Mouse (Mus musculus) frontal cortex, postnatal 14 days (tissue): ENCODE data around the gene Gm45837.

ENCODE experiments used
- DNase-seq, 2 experiments: peaks; one replicate each; pipeline ENCODE4 v3.0.0; 2022; ENCODE audit warnings: low spot score in 2 of 2

Gm45837 gene

GRCm38 (mm10) chr7:101410267-101410936 is at the start of gene Gm45837:
Gm45837 (plus strand) TSS chr7:101410886.
- DNase-seq, result no peak

- no peak for DNase-seq
Measured at GRCm38 (mm10) chr7:101361021-101361420, 49.7 kb upstream of the Gm45837 start.

GRCm38 (mm10) chr7:101361767-101362166 is 48.9 kb upstream of the Gm45837 start:
- no peak for DNase-seq

- DNase-seq, result no peak
Measured at GRCm38 (mm10) chr7:101362791-101363191, 47.9 kb upstream of the Gm45837 start.

GRCm38 (mm10) chr7:101363914-101364313 is 46.8 kb upstream of the Gm45837 start:
- no peak for DNase-seq

GRCm38 (mm10) chr7:101367901-101368852 is 42.5 kb upstream of the Gm45837 start:
- no peak for DNase-seq

- DNase-seq, result no peak
Measured at GRCm38 (mm10) chr7:101369666-101370065, 41.0 kb upstream of the Gm45837 start.

GRCm38 (mm10) chr7:101373082-101373481 is 37.6 kb upstream of the Gm45837 start:
- DNase-seq, result no peak

GRCm38 (mm10) chr7:101374155-101374554 is 36.5 kb upstream of the Gm45837 start:
- no peak for DNase-seq

- no peak for DNase-seq
Measured at GRCm38 (mm10) chr7:101376701-101377340, 33.9 kb upstream of the Gm45837 start.

- DNase-seq, result peak in 1 of 2 experiments; percentile 34
Measured at GRCm38 (mm10) chr7:101377741-101378262, 32.9 kb upstream of the Gm45837 start.

- no peak for DNase-seq
Measured at GRCm38 (mm10) chr7:101378285-101378684, 32.4 kb upstream of the Gm45837 start.

- DNase-seq, result no peak
Measured at GRCm38 (mm10) chr7:101378796-101379465, 31.8 kb upstream of the Gm45837 start.

- no peak for DNase-seq
Measured at GRCm38 (mm10) chr7:101379732-101380131, 31.0 kb upstream of the Gm45837 start.

- no peak for DNase-seq
Measured at GRCm38 (mm10) chr7:101381512-101381911, 29.2 kb upstream of the Gm45837 start.

GRCm38 (mm10) chr7:101382378-101382777 is 28.3 kb upstream of the Gm45837 start:
- DNase-seq, result no peak

GRCm38 (mm10) chr7:101383756-101384155 is 26.9 kb upstream of the Gm45837 start:
- no peak for DNase-seq

GRCm38 (mm10) chr7:101384931-101385330 is 25.8 kb upstream of the Gm45837 start:
- DNase-seq, result no peak

GRCm38 (mm10) chr7:101385331-101385733 is 25.4 kb upstream of the Gm45837 start:
- no peak for DNase-seq

- no peak for DNase-seq
Measured at GRCm38 (mm10) chr7:101385866-101386452, 24.7 kb upstream of the Gm45837 start.

- DNase-seq, result no peak
Measured at GRCm38 (mm10) chr7:101389256-101389655, 21.4 kb upstream of the Gm45837 start.
